Mouse (Mus musculus): ENCODE data around the gene Trak2.
"Not testable (repeated sequence)": the region's sequence is repeated elsewhere in the genome, so short reads cannot be mapped to it uniquely, and the experiment has no call there.

- not testable (repeated sequence) for TF ChIP-seq CTCF, POLR2A (IDR thresholded peaks at IDR 0.05; ENCODE audit: insufficient read depth, low read depth, low read length)
These were observed 113.4 kb downstream of the Trak2 start for GRCm38 (mm10) chr1:58859738-58860365.
